Mouse (Mus musculus): Measurements from ENCODE around the gene Erich3.

The Erich3 gene

GRCm38 (mm10) chr3:154673326-154673725, 9.7 kb downstream of the Erich3 start:
- no peak for DNase-seq (ENCODE audit: low spot score in 2 of 2)

GRCm38 (mm10) chr3:154682570-154682969, 18.9 kb downstream of the Erich3 start:
- no peak for DNase-seq (ENCODE audit: low spot score in 2 of 2)

GRCm38 (mm10) chr3:154683667-154684066, 20.0 kb downstream of the Erich3 start:
- DNase-seq (ENCODE audit: low spot score in 2 of 2), result no peak

GRCm38 (mm10) chr3:154690260-154690659, 26.6 kb downstream of the Erich3 start:
- no peak for DNase-seq (ENCODE audit: low spot score in 2 of 2)

- peak in 1 of 2 experiments; percentile 57 for DNase-seq (ENCODE audit: low spot score in 2 of 2)
Measured at GRCm38 (mm10) chr3:154691897-154692571, 28.4 kb downstream of the Erich3 start.

GRCm38 (mm10) chr3:154692572-154692922, 28.9 kb downstream of the Erich3 start:
- no peak for DNase-seq (ENCODE audit: low spot score in 2 of 2)

- no peak for DNase-seq (ENCODE audit: low spot score in 2 of 2)
Measured at GRCm38 (mm10) chr3:154693902-154694301, 30.2 kb downstream of the Erich3 start.

GRCm38 (mm10) chr3:154696611-154697010, 33.0 kb downstream of the Erich3 start:
- DNase-seq (ENCODE audit: low spot score in 2 of 2), result no peak

- DNase-seq (ENCODE audit: low spot score in 2 of 2), result no peak
Measured at GRCm38 (mm10) chr3:154698907-154699306, 35.2 kb downstream of the Erich3 start.

- DNase-seq (ENCODE audit: low spot score in 2 of 2), result no peak
Measured at GRCm38 (mm10) chr3:154700296-154700695, 36.6 kb downstream of the Erich3 start.

GRCm38 (mm10) chr3:154700735-154701134, 37.1 kb downstream of the Erich3 start:
- DNase-seq (ENCODE audit: low spot score in 2 of 2), result no peak

GRCm38 (mm10) chr3:154704755-154705154, 41.1 kb downstream of the Erich3 start:
- DNase-seq (ENCODE audit: low spot score in 2 of 2), result no peak

- DNase-seq (ENCODE audit: low spot score in 2 of 2), result no peak
Measured at GRCm38 (mm10) chr3:154708150-154708549, 44.5 kb downstream of the Erich3 start.

- DNase-seq (ENCODE audit: low spot score in 2 of 2), result no peak
Measured at GRCm38 (mm10) chr3:154723198-154723597, 59.5 kb downstream of the Erich3 start.

- DNase-seq (ENCODE audit: low spot score in 2 of 2), result no peak
Measured at GRCm38 (mm10) chr3:154731431-154731830, 67.8 kb downstream of the Erich3 start.

- DNase-seq (ENCODE audit: low spot score in 2 of 2), result no peak
Measured at GRCm38 (mm10) chr3:154741496-154741895, 77.8 kb downstream of the Erich3 start.

- DNase-seq (ENCODE audit: low spot score in 2 of 2), result no peak
Measured at GRCm38 (mm10) chr3:154742927-154743326, 79.3 kb downstream of the Erich3 start.

GRCm38 (mm10) chr3:154744317-154744716, 80.7 kb downstream of the Erich3 start:
- DNase-seq (ENCODE audit: low spot score in 2 of 2), result no peak

GRCm38 (mm10) chr3:154754505-154754904, 90.8 kb downstream of the Erich3 start:
- no peak for DNase-seq (ENCODE audit: low spot score in 2 of 2)

GRCm38 (mm10) chr3:154755225-154755624, 91.6 kb downstream of the Erich3 start:
- DNase-seq (ENCODE audit: low spot score in 2 of 2), result no peak

GRCm38 (mm10) chr3:154758089-154758488, 94.4 kb downstream of the Erich3 start:
- no peak for DNase-seq (ENCODE audit: low spot score in 2 of 2)

- no peak for DNase-seq (ENCODE audit: low spot score in 2 of 2)
Measured at GRCm38 (mm10) chr3:154761108-154761507, 97.4 kb downstream of the Erich3 start.

GRCm38 (mm10) chr3:154763374-154763773, 99.7 kb downstream of the Erich3 start:
- DNase-seq (ENCODE audit: low spot score in 2 of 2), result no peak

- no peak for DNase-seq (ENCODE audit: low spot score in 2 of 2)
Measured at GRCm38 (mm10) chr3:154764115-154764514, 100.5 kb downstream of the Erich3 start.

Data from cerebellum, postnatal 4 days (tissue).